Mouse (Mus musculus): ENCODE results near the gene Nostrin.

DNA sequence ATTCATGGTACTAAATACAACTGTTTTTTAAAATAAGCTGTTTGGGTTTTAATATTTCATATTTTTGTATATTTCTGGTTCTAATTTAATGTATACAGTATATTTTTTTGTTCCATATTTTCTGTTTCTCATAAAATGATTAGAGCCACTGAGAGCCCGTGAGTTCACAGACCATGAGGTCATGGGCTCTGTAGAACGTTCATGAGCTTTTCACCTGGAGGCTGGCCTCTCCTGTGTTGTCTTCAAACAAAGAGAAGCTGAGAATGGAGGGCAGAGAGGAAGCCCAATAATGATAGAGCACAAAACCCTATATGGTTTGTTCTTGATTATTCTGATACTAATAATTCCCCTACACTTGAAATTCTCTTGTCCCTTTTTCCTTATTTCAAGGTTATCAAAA, 89.1 kb downstream of the Nostrin start:
- TF ChIP-seq CTCF (IDR thresholded peaks at IDR 0.05; ENCODE audit: low read depth, low read length), result no peak
- TF ChIP-seq POLR2A (IDR thresholded peaks at IDR 0.05; ENCODE audit: insufficient read depth, low read length), result no peak
- no peak for TF ChIP-seq EP300 (IDR thresholded peaks at IDR 0.05; ENCODE audit: insufficient read depth, low read depth, low read length)
